Mouse (Mus musculus) heart, postnatal 0 days (tissue): ENCODE measurements around the gene Dnaaf3. TPM values are rescaled to one million over a fixed set of nuclear protein-coding genes. Genes with fewer than 3 reads are reported as not detected.
A peak's percentile ranks its signal among the peaks of the same experiment; 100 is the strongest.

Experiments
- ATAC-seq: fragments of 200-750 bp; cut with Nextera tagmentation; 2 replicates; pipeline ENCODE4 v1.8.0; 2017; ENCODE audit warnings: low read depth, moderate number of reproducible peaks, moderate library complexity; ENCODE audit not compliant: insufficient read depth
- DNase-seq: peaks from one replicate; pipeline ENCODE4 v3.0.0-alpha.2; 2016; ENCODE audit warnings: low spot score
- H3K27ac ChIP-seq: fragments of 300-500 bp; sonication (generic); 2 replicates; pipeline ENCODE4 v1.5.1; 2014; ENCODE audit warnings: low read depth, mild to moderate bottlenecking
- H3K27me3 ChIP-seq: fragments of 300-500 bp; sonication (generic); 2 replicates; pipeline ENCODE4 v1.6.1; 2014; ENCODE audit warnings: low read length, mixed read lengths; ENCODE audit not compliant: control insufficient read depth, insufficient read depth
- H3K36me3 ChIP-seq: fragments of 300-500 bp; sonication (generic); replicated peaks from 2 replicates; pipeline ENCODE4 v1.6.1; 2014; ENCODE audit warnings: low read length, mixed read lengths; ENCODE audit not compliant: control insufficient read depth, insufficient read depth
- H3K4me1 ChIP-seq: fragments of 300-500 bp; sonication (generic); 2 replicates; pipeline ENCODE4 v1.6.1; 2014; ENCODE audit warnings: antibody characterized with exemption; ENCODE audit not compliant: control insufficient read depth, insufficient read depth
- H3K4me2 ChIP-seq: fragments of 300-500 bp; sonication (generic); 2 replicates; pipeline ENCODE4 v1.6.1; 2014; ENCODE audit warnings: low read depth, mild to moderate bottlenecking, low read length, moderate library complexity
- H3K4me3 ChIP-seq: fragments of 300-500 bp; sonication (generic); 2 replicates; pipeline ENCODE4 v1.5.1; 2014; ENCODE audit warnings: low read depth, low read length
- H3K9ac ChIP-seq: fragments of 300-500 bp; sonication (generic); replicated peaks from 2 replicates; pipeline ENCODE4 v1.6.1; 2014; ENCODE audit warnings: low read depth, low read length, mixed read lengths
- H3K9me3 ChIP-seq: fragments of 300-500 bp; sonication (generic); replicated peaks from 2 replicates; pipeline ENCODE4 v1.6.1; 2016; ENCODE audit warnings: low read length; ENCODE audit not compliant: control insufficient read depth
- CTCF ChIP-seq: IDR thresholded peaks from 2 replicates; pipeline ENCODE4 v1.5.1; 2016; ENCODE audit warnings: antibody characterized with exemption, control low read depth, low read depth
- EP300 ChIP-seq: IDR thresholded peaks from 2 replicates; pipeline ENCODE4 v1.6.1; 2016; ENCODE audit warnings: antibody characterized with exemption, low read depth
- WGBS: fragments of 180-500 bp; shearing (Covaris S2); extraction: QIAGEN DNeasy Blood & Tissue Kit; methylation state at CpG from one replicate; pipeline ENCODE4 v1.1.7; 2014; 5-methylcytosine and 5-hydroxymethylcytosine counted together
- polyA plus RNA-seq: library from polyadenylated mRNA; unstranded; fragments of >200 nt; fragmentation: Nextera tagmentation; extraction: Ambion mirVana; gene quantifications from 2 replicates; pipeline ENCODE4 v1.2.1, GENCODE M21; 2015
- total RNA-seq: library from RNA; depleted of rRNA; stranded (reverse); fragments of >200 nt; gene quantifications from 2 replicates; pipeline ENCODE4 v1.2.3, GENCODE M21; 2014; ENCODE audit warnings: low replicate concordance

The Dnaaf3 gene
- total and polyA plus RNA-seq, 2 experiments from 2014 or later: 0.11 to 0.60 TPM

GRCm38 (mm10) chr7:4496468-4496867 is 35.8 kb downstream of the Dnaaf3 start:
- H3K9me3 ChIP-seq: no peaks in the 10 kb centered on the region
- peaks cover 42% of the 10 kb centered on the region for H3K4me1 ChIP-seq
- no peak overlapping the region for H3K4me2 ChIP-seq
- H3K4me3 ChIP-seq: no peak overlapping the region
- WGBS: 92% methylated on average over 3 of the region's 3 CpGs
- H3K27ac ChIP-seq: no peak overlapping the region
- no peaks in the 10 kb centered on the region for H3K27me3 ChIP-seq
- no peak for ATAC-seq
- no peak for DNase-seq
- no peak overlapping the region for H3K9ac ChIP-seq
- no peak for TF ChIP-seq CTCF
- no peak for TF ChIP-seq EP300
- H3K36me3 ChIP-seq: peaks cover 46% of the 10 kb centered on the region

- Histone ChIP-seq H3K4me2 (no peak overlapping the region), H3K27ac (no peak overlapping the region), H3K27me3 (no peaks in the 10 kb centered on the region), H3K4me3 (no peak overlapping the region), H3K9ac (no peak overlapping the region), H3K36me3 (peaks cover 59% of the 10 kb centered on the region), H3K9me3 (no peaks in the 10 kb centered on the region), H3K4me1 (peaks cover 32% of the 10 kb centered on the region)
- 57% methylated on average over 1 of the region's 1 CpGs for WGBS
- ATAC-seq: no peak
- TF ChIP-seq CTCF: no peak
- TF ChIP-seq EP300: no peak
- no peak for DNase-seq
Measured at GRCm38 (mm10) chr7:4493991-4494390, 38.3 kb downstream of the Dnaaf3 start.

- no peak overlapping the region for H3K4me2 ChIP-seq
- H3K9me3 ChIP-seq: no peaks in the 10 kb centered on the region
- WGBS: 54% methylated on average over 13 of the region's 13 CpGs
- ATAC-seq: peak; percentile 47
- H3K9ac ChIP-seq: peak overlapping the region; percentile 23; the same call in 1 of the 2 replicates
- H3K4me3 ChIP-seq: no peak overlapping the region
- H3K36me3 ChIP-seq: peaks cover 72% of the 10 kb centered on the region
- peak overlapping the region; percentile 88 for H3K27ac ChIP-seq
- H3K4me1 ChIP-seq: peaks cover 18% of the 10 kb centered on the region
- no peak for DNase-seq
- TF ChIP-seq CTCF (no peak), EP300 (peak; percentile 68; the same call in 1 of the 2 replicates)
- no peaks in the 10 kb centered on the region for H3K27me3 ChIP-seq
Measured at GRCm38 (mm10) chr7:4492284-4493224, 39.7 kb downstream of the Dnaaf3 start.

DNA sequence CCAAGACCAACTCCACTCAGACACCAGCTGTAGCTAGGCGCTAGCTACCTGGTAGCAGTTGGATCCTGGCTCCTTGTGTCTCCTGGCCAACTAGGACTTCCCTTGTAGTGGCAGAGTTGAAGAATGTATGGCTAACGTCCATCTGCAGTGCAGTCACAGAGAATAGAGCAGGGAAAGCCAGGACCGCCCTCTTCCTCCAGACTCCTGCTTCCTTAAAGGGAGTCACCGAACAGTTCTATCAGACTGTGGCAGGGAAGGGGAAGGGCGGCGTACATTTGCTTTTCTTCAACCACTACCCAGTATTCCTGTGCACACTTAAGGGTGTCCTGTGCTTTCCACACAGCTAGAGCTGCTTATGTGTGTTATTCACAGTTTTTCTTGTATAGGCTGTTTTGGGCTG is 40.9 kb downstream of the Dnaaf3 start:
- peak; percentile 78 for ATAC-seq
- Histone ChIP-seq H3K4me1 (peaks cover 17% of the 10 kb centered on the region), H3K36me3 (peaks cover 69% of the 10 kb centered on the region), H3K9me3 (no peaks in the 10 kb centered on the region), H3K27ac (peak overlapping the region; percentile 88), H3K4me2 (peak overlapping the region; percentile 12; the same call in 1 of the 2 replicates), H3K4me3 (no peak overlapping the region), H3K27me3 (no peaks in the 10 kb centered on the region), H3K9ac (no peak overlapping the region)
- WGBS: 68% methylated on average over 6 of the region's 6 CpGs
- no peak for TF ChIP-seq EP300
- TF ChIP-seq CTCF: no peak
- no peak for DNase-seq

- Histone ChIP-seq H3K9me3 (no peaks in the 10 kb centered on the region), H3K27ac (no peak overlapping the region), H3K4me2 (no peak overlapping the region), H3K9ac (no peak overlapping the region), H3K27me3 (no peaks in the 10 kb centered on the region), H3K4me1 (peaks cover 10% of the 10 kb centered on the region), H3K4me3 (no peak overlapping the region), H3K36me3 (peaks cover 64% of the 10 kb centered on the region)
- 83% methylated on average over 12 of the region's 12 CpGs for WGBS
- ATAC-seq (no peak), DNase-seq (no peak)
- TF ChIP-seq CTCF (no peak), EP300 (no peak)
Measured at GRCm38 (mm10) chr7:4482281-4482680, 50.0 kb downstream of the Dnaaf3 start.
